Mouse (Mus musculus): Measurements from ENCODE around the gene Trio. TPM values are rescaled to one million over a fixed set of nuclear protein-coding genes. Genes with fewer than 3 reads are reported as not detected.

Trio gene
- polyA plus RNA-seq, 1 experiment from 2014 or later, result 60.8 TPM

GRCm38 (mm10) chr15:27779827-27780226 is 245.8 kb downstream of the Trio start:
- DNase-seq (ENCODE audit: low spot score) (peak; percentile 90), ATAC-seq (ENCODE audit: low read depth) (peak; percentile 62)
- WGBS, result 12% methylated on average over 10 of the region's 10 CpGs
- peak overlapping the region; percentile 50 for H3K4me2 ChIP-seq (ENCODE audit: low read depth, low read length)
- H3K4me1 ChIP-seq (ENCODE audit: control insufficient read depth, insufficient read depth, low read length), result peaks cover 92% of the 10 kb centered on the region
- H3K9me3 ChIP-seq (ENCODE audit: control insufficient read depth, low read length), result no peaks in the 10 kb centered on the region
- H3K4me3 ChIP-seq (ENCODE audit: low read depth, low read length), result no peak overlapping the region
- peak overlapping the region; percentile 97 for H3K27ac ChIP-seq (replicated peaks; ENCODE audit: low read depth, low read length)
- no peaks in the 10 kb centered on the region for H3K27me3 ChIP-seq (replicated peaks; ENCODE audit: control insufficient read depth, insufficient read depth, low read length)
- peaks cover 14% of the 10 kb centered on the region; the same call in 1 of the 2 replicates for H3K36me3 ChIP-seq (ENCODE audit: control insufficient read depth, insufficient read depth, low read length)
- peak overlapping the region; percentile 55 for H3K9ac ChIP-seq (ENCODE audit: low read depth, low read length)

DNA sequence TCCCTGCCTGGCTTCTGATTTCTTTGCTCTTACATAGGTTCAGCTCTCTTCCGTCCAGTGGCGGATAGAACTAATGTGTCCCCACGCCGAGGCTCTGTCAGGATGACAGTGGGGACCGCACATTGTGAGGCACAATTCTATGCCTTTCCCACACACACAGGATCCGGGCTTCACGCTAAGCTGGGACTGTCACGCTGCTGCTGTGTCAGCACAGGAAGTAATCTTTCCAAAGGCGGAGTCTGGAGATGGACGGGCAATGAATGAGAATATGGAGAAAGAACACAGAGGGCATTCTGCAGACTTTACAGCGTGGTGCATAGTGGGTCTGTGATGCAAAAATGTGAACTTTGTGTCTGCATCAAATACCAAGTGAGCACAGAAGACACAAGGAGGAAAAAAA is 246.2 kb downstream of the Trio start:
- Histone ChIP-seq H3K9me3 (ENCODE audit: control insufficient read depth, low read length) (no peaks in the 10 kb centered on the region), H3K4me2 (ENCODE audit: low read depth, low read length) (peak overlapping the region; percentile 50), H3K9ac (ENCODE audit: low read depth, low read length) (peak overlapping the region; percentile 55; the same call in 1 of the 2 replicates), H3K4me1 (ENCODE audit: control insufficient read depth, insufficient read depth, low read length) (peaks cover 89% of the 10 kb centered on the region), H3K27ac (replicated peaks; ENCODE audit: low read depth, low read length) (peak overlapping the region; percentile 97), H3K27me3 (replicated peaks; ENCODE audit: control insufficient read depth, insufficient read depth, low read length) (no peaks in the 10 kb centered on the region), H3K36me3 (ENCODE audit: control insufficient read depth, insufficient read depth, low read length) (peaks cover 15% of the 10 kb centered on the region; the same call in 1 of the 2 replicates), H3K4me3 (ENCODE audit: low read depth, low read length) (peak overlapping the region; percentile 6; the same call in 1 of the 2 replicates)
- WGBS, result 23% methylated on average over 11 of the region's 11 CpGs
- ATAC-seq (ENCODE audit: low read depth) (no peak), DNase-seq (ENCODE audit: low spot score) (no peak)

DNA sequence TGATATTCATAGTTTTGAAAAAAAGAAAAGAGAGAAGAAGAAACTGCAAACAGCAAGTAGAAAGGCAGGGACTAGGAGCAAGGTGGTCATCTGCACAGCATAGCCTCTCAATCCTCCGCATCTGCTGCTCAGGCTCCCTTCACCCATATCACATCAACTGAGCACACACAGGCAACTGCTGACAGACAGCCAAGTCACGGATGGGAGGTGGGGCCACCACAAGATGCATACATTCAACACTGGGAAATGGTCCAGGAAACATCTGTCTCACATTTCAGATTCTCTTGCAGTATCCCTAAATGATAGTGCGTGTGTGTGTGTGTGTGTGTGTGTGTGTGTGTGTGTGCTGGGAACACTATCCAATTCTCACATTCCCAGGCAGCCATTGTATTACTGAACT is 247.4 kb downstream of the Trio start:
- ATAC-seq (ENCODE audit: low read depth), result peak; percentile 58
- peak overlapping the region; percentile 97 for H3K27ac ChIP-seq (replicated peaks; ENCODE audit: low read depth, low read length)
- H3K4me1 ChIP-seq (ENCODE audit: control insufficient read depth, insufficient read depth, low read length), result peaks cover 77% of the 10 kb centered on the region
- H3K9me3 ChIP-seq (ENCODE audit: control insufficient read depth, low read length), result no peaks in the 10 kb centered on the region
- peak; percentile 99 for DNase-seq (ENCODE audit: low spot score)
- H3K4me3 ChIP-seq (ENCODE audit: low read depth, low read length), result peak overlapping the region; percentile 8; the same call in 1 of the 2 replicates
- 6% methylated on average over 3 of the region's 3 CpGs for WGBS
- no peak overlapping the region for H3K9ac ChIP-seq (ENCODE audit: low read depth, low read length)
- H3K4me2 ChIP-seq (ENCODE audit: low read depth, low read length), result peak overlapping the region; percentile 50
- no peaks in the 10 kb centered on the region for H3K27me3 ChIP-seq (replicated peaks; ENCODE audit: control insufficient read depth, insufficient read depth, low read length)
- peaks cover 27% of the 10 kb centered on the region for H3K36me3 ChIP-seq (ENCODE audit: control insufficient read depth, insufficient read depth, low read length)

DNA sequence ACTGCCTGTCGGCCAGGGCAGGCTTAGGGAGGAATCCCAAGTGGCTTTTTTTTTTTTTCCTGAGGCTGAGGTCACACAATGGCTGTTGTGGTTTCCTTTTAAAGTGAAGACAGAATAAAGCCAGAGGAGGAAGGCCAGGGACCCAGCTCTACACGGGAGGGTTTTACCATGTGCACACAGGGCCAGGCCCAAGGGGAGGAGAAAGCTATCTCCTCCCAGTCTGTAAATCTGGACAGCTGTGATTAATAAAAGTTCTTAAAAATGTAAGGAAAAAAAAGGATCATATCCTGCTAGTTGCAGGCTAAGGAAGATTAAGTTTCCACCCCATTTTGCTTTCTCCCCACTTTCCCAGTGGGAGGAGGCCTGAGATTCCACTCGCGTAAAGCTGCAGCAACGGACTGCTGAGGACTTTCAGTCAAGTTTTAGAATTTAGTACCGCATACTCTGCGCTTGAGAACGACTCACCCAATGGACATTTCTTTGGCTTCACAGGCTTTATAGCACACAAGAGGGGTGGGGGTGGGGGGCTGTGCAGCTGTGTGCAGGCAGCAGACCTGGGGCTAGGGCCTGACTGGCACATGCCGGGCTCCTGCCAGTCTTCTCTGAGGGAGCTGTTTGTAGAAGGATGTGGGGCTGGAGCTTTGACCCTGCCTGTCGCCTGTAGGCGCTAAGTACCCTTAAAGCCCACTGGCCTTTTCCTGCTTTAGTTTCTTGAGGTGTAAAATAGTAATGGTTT is 248.0 kb downstream of the Trio start:
- Histone ChIP-seq H3K27ac (replicated peaks; ENCODE audit: low read depth, low read length) (peak overlapping the region; percentile 97), H3K9me3 (ENCODE audit: control insufficient read depth, low read length) (no peaks in the 10 kb centered on the region), H3K4me1 (ENCODE audit: control insufficient read depth, insufficient read depth, low read length) (peaks cover 75% of the 10 kb centered on the region), H3K4me2 (ENCODE audit: low read depth, low read length) (peak overlapping the region; percentile 50), H3K36me3 (ENCODE audit: control insufficient read depth, insufficient read depth, low read length) (peaks cover 33% of the 10 kb centered on the region), H3K9ac (ENCODE audit: low read depth, low read length) (peak overlapping the region; percentile 56), H3K27me3 (replicated peaks; ENCODE audit: control insufficient read depth, insufficient read depth, low read length) (no peaks in the 10 kb centered on the region), H3K4me3 (ENCODE audit: low read depth, low read length) (peak overlapping the region; percentile 8; the same call in 1 of the 2 replicates)
- DNase-seq (ENCODE audit: low spot score) (peak; percentile 90), ATAC-seq (ENCODE audit: low read depth) (peak; percentile 31)
- WGBS, result 9% methylated on average over 11 of the region's 11 CpGs

DNA sequence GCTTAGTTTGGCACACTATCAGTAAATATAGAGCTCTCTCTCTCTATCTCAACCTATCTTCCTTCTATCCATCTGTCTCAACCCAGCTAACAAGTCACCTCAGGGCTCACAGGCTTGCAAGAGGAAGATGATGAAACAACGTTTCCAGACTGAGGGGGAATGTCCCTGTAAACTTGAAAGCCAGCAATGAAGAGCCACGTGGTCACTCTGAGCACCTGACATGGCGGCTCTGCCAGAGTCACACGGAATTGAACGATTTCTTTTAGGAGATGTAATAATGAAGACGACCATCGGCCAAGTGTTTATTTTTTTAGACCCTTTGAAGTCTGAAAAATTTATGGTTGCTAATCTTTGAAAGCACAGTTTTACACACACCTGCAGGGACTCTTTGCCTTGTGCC is 251.2 kb downstream of the Trio start:
- H3K9ac ChIP-seq (ENCODE audit: low read depth, low read length), result no peak overlapping the region
- H3K27me3 ChIP-seq (replicated peaks; ENCODE audit: control insufficient read depth, insufficient read depth, low read length), result no peaks in the 10 kb centered on the region
- H3K4me2 ChIP-seq (ENCODE audit: low read depth, low read length), result no peak overlapping the region
- H3K4me1 ChIP-seq (ENCODE audit: control insufficient read depth, insufficient read depth, low read length), result peaks cover 61% of the 10 kb centered on the region
- peaks cover 59% of the 10 kb centered on the region for H3K36me3 ChIP-seq (ENCODE audit: control insufficient read depth, insufficient read depth, low read length)
- no peaks in the 10 kb centered on the region for H3K9me3 ChIP-seq (ENCODE audit: control insufficient read depth, low read length)
- H3K4me3 ChIP-seq (ENCODE audit: low read depth, low read length), result no peak overlapping the region
- no peak overlapping the region for H3K27ac ChIP-seq (replicated peaks; ENCODE audit: low read depth, low read length)
- 70% methylated on average over 7 of the region's 7 CpGs for WGBS
- DNase-seq (ENCODE audit: low spot score) (no peak), ATAC-seq (ENCODE audit: low read depth) (no peak)

DNA sequence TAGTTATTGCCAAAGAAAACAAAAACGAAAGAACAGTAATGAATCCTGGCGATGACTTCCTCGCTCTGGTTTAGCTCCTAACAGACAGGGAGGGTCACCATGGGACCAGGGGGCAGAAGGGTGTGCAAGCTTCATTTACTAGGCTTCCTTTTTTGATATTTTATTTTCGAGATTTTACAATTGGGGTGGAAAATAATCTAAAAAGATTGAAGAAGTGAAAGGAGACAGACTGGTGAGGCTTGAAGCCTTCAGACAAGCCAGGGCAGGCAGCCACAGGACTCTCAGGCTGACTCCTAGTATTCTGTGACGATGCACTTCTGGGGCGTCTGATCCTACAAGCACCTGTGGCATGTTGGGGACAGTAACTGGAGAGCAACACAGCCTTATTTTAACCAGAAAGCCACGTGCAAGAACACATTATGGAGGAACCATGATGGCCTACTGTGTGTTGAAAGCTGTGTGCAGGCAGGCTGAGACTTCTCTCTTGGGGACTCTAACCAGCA is 253.5 kb downstream of the Trio start:
- no peak overlapping the region for H3K4me2 ChIP-seq (ENCODE audit: low read depth, low read length)
- ATAC-seq (ENCODE audit: low read depth) (no peak), DNase-seq (ENCODE audit: low spot score) (peak; percentile 34)
- H3K4me1 ChIP-seq (ENCODE audit: control insufficient read depth, insufficient read depth, low read length), result peaks cover 39% of the 10 kb centered on the region
- H3K9ac ChIP-seq (ENCODE audit: low read depth, low read length), result no peak overlapping the region
- peak overlapping the region; percentile 72; the same call in 1 of the 2 replicates for H3K27ac ChIP-seq (replicated peaks; ENCODE audit: low read depth, low read length)
- H3K36me3 ChIP-seq (ENCODE audit: control insufficient read depth, insufficient read depth, low read length), result peaks cover 82% of the 10 kb centered on the region
- 52% methylated on average over 7 of the region's 7 CpGs for WGBS
- no peak overlapping the region for H3K4me3 ChIP-seq (ENCODE audit: low read depth, low read length)
- no peaks in the 10 kb centered on the region for H3K27me3 ChIP-seq (replicated peaks; ENCODE audit: control insufficient read depth, insufficient read depth, low read length)
- no peaks in the 10 kb centered on the region for H3K9me3 ChIP-seq (ENCODE audit: control insufficient read depth, low read length)

DNA sequence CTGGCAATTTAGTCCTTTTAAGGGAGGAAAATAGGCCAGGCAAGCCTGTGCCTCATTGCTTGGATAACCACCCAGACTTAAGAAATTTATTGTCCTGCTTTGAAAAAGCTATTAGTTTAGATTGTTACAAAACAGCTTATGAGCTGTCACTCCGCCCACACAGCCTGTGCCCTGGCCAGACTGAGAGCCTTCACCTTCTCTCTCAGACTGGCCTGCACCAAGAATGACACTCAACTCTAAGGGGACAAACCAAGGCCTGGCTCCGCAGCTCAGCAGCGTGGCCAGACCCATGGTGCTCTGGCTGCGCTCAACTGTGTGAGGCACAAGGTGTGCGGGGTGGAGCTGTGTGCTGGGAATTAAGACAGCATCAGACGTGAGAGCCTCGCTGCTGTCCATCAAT is 254.1 kb downstream of the Trio start:
- Histone ChIP-seq H3K9ac (ENCODE audit: low read depth, low read length) (0 out of 2 replicates have a peak overlapping the region, but pooled peaks have one; percentile 16), H3K9me3 (ENCODE audit: control insufficient read depth, low read length) (no peaks in the 10 kb centered on the region), H3K36me3 (ENCODE audit: control insufficient read depth, insufficient read depth, low read length) (peaks cover 83% of the 10 kb centered on the region), H3K4me3 (ENCODE audit: low read depth, low read length) (no peak overlapping the region), H3K27me3 (replicated peaks; ENCODE audit: control insufficient read depth, insufficient read depth, low read length) (no peaks in the 10 kb centered on the region), H3K4me2 (ENCODE audit: low read depth, low read length) (no peak overlapping the region), H3K4me1 (ENCODE audit: control insufficient read depth, insufficient read depth, low read length) (peaks cover 33% of the 10 kb centered on the region), H3K27ac (replicated peaks; ENCODE audit: low read depth, low read length) (peak overlapping the region; percentile 72)
- ATAC-seq (ENCODE audit: low read depth) (no peak), DNase-seq (ENCODE audit: low spot score) (no peak)
- WGBS, result 65% methylated on average over 7 of the region's 7 CpGs

DNA sequence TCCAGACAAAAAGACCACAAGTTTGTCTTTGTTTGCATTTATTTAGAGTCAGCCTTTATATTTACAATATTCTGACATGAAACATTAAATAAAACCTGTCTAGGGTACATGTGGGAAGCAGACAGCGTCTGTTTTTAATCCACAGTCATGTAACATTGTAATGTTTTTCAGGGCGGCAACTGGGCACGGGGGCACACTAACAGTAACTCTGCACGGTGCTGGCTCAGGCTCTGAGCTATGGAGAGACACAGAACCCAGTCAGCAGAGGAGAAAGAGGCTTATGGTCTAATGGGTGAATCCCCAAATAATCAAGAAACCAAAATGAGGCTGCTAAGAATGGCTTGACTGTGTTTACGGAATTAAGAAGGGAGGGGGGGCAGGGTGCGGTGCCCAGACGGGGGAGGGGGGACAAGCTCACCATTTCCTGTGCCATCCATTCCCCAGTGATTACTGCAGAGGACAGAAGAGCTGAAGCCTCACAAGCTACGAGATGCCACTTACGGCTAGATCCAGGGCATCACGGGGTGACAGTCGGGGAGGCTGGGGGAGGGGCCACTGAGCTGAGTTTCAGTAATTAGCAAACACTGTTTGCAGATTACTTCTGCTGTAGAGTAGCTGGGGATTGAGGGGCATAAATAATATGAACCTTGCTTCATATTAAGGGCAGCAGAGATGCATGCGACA is 255.0 kb downstream of the Trio start:
- peak overlapping the region; percentile 72 for H3K27ac ChIP-seq (replicated peaks; ENCODE audit: low read depth, low read length)
- no peaks in the 10 kb centered on the region for H3K27me3 ChIP-seq (replicated peaks; ENCODE audit: control insufficient read depth, insufficient read depth, low read length)
- ATAC-seq (ENCODE audit: low read depth) (peak; percentile 69; the same call in 1 of the 2 replicates), DNase-seq (ENCODE audit: low spot score) (peak; percentile 78)
- H3K9ac ChIP-seq (ENCODE audit: low read depth, low read length), result no peak overlapping the region; the same call in 1 of the 2 replicates
- H3K4me2 ChIP-seq (ENCODE audit: low read depth, low read length), result no peak overlapping the region
- H3K9me3 ChIP-seq (ENCODE audit: control insufficient read depth, low read length), result no peaks in the 10 kb centered on the region
- H3K36me3 ChIP-seq (ENCODE audit: control insufficient read depth, insufficient read depth, low read length), result peaks cover 88% of the 10 kb centered on the region
- peaks cover 28% of the 10 kb centered on the region for H3K4me1 ChIP-seq (ENCODE audit: control insufficient read depth, insufficient read depth, low read length)
- H3K4me3 ChIP-seq (ENCODE audit: low read depth, low read length), result no peak overlapping the region
- WGBS, result 38% methylated on average over 12 of the region's 12 CpGs

Data from embryonic facial prominence, embryonic 14.5 days (tissue).